Mouse (Mus musculus): ENCODE measurements around the gene Sbsn.
"Not testable (repeated sequence)": the region's sequence is repeated elsewhere in the genome, so short reads cannot be mapped to it uniquely, and the experiment has no call there.

Gene Sbsn

GRCm38 (mm10) chr7:30751086-30751669 lies at the start of gene Sbsn:
TSS of gene Sbsn (plus strand) at chr7:30751471.
- no peak for DNase-seq (ENCODE audit: low read depth, low spot score)

GRCm38 (mm10) chr7:30706214-30706882 lies 44.9 kb upstream of the Sbsn start:
- DNase-seq (ENCODE audit: low read depth, low spot score): no peak

- no peak for DNase-seq (ENCODE audit: low read depth, low spot score)
Observed at GRCm38 (mm10) chr7:30707441-30707840, 43.8 kb upstream of the Sbsn start.

GRCm38 (mm10) chr7:30711942-30712341 lies 39.3 kb upstream of the Sbsn start, which contains the start of gene Atp4a:
TSS of gene Atp4a (plus strand) at chr7:30712209.
- no peak for DNase-seq (ENCODE audit: low read depth, low spot score)

GRCm38 (mm10) chr7:30717006-30717715 lies 34.1 kb upstream of the Sbsn start:
- DNase-seq (ENCODE audit: low read depth, low spot score): peak; percentile 73

- DNase-seq (ENCODE audit: low read depth, low spot score): no peak
Observed at GRCm38 (mm10) chr7:30717716-30718046, 33.6 kb upstream of the Sbsn start.

- DNase-seq (ENCODE audit: low read depth, low spot score): no peak
Observed at GRCm38 (mm10) chr7:30719669-30720068, 31.6 kb upstream of the Sbsn start.

GRCm38 (mm10) chr7:30721286-30721685 lies 30.0 kb upstream of the Sbsn start:
- DNase-seq (ENCODE audit: low read depth, low spot score): no peak

- DNase-seq (ENCODE audit: low read depth, low spot score): no peak
Observed at GRCm38 (mm10) chr7:30723274-30723953, 27.9 kb upstream of the Sbsn start.

GRCm38 (mm10) chr7:30728214-30728613 lies 23.1 kb upstream of the Sbsn start:
- DNase-seq (ENCODE audit: low read depth, low spot score): no peak

GRCm38 (mm10) chr7:30728739-30729395 lies 22.4 kb upstream of the Sbsn start:
- DNase-seq (ENCODE audit: low read depth, low spot score): peak; percentile 24

GRCm38 (mm10) chr7:30729396-30730063 lies 21.7 kb upstream of the Sbsn start, which contains the start of gene Tmem147:
TSS of gene Tmem147 (minus strand) at chr7:30729540.
- DNase-seq (ENCODE audit: low read depth, low spot score): peak; percentile 96

GRCm38 (mm10) chr7:30730064-30730722 lies 21.1 kb upstream of the Sbsn start:
- DNase-seq (ENCODE audit: low read depth, low spot score): peak; percentile 11

GRCm38 (mm10) chr7:30736211-30736610 lies 15.1 kb upstream of the Sbsn start:
- no peak for DNase-seq (ENCODE audit: low read depth, low spot score)

GRCm38 (mm10) chr7:30742570-30742969 lies 8.7 kb upstream of the Sbsn start:
- not testable (repeated sequence) for DNase-seq (ENCODE audit: low read depth, low spot score)

GRCm38 (mm10) chr7:30743617-30744016 lies 7.7 kb upstream of the Sbsn start, which contains the start of gene Gapdhs:
TSS of gene Gapdhs (minus strand) at chr7:30743681.
- DNase-seq (ENCODE audit: low read depth, low spot score): not testable (repeated sequence)

GRCm38 (mm10) chr7:30744022-30744598 lies 7.2 kb upstream of the Sbsn start:
- no peak for DNase-seq (ENCODE audit: low read depth, low spot score)

GRCm38 (mm10) chr7:30747525-30748204 lies 3.6 kb upstream of the Sbsn start:
- DNase-seq (ENCODE audit: low read depth, low spot score): peak; percentile 14

- no peak for DNase-seq (ENCODE audit: low read depth, low spot score)
Observed at GRCm38 (mm10) chr7:30749824-30750606, 1.3 kb upstream of the Sbsn start.

Measured in CD4-positive, CD25-positive, alpha-beta regulatory T cell, adult 2 months (primary cell).